Mouse (Mus musculus): ENCODE measurements around the gene Tmem107.

Tmem107 gene

DNA sequence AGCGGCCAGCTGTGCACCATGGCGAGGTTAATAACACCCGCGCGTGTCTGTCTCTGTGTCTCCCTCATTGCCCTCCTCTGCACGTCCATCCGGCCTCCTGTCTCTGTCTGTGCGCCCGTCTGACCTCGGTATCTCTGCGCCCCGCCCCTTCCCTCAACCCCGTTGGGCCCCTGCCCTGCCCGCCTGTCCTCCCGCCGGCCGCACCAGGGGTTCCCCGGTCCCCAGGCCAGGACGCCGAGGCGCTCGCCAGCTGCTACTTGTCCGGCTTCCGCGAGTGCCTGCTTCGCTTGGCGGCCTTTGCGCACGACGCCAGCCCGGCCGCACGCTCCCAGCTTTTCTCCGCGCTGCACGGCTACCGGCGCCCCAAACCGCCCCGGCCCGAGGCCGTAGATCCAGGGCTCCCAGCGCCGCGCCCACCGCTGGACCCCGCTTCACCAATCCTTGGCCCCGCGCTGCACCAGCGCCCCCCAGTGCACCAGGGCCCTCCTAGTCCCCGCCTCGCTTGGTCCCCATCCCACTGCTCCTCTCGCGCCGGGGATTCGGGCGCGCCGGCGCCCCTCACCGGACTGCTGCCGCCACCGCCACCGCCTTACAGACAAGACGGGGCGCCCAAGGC, 51.8 kb downstream of the Tmem107 start, which contains the start of gene 9130213A22Rik:
9130213A22Rik (minus strand) TSS at position 254 of the 616 bp plus-strand sequence.
- DNase-seq (ENCODE audit: extremely low spot score, low read depth, low spot score): no peak

Data from hindlimb bud, embryonic 11.5 days (tissue).